Mouse (Mus musculus) cerebellum, postnatal 14 days (tissue): Measurements from ENCODE around the gene Tmprss12.
"Not testable (repeated sequence)": the region's sequence is repeated elsewhere in the genome, so short reads cannot be mapped to it uniquely, and the experiment has no call there.

Experiments used
- DNase-seq, 2 experiments: peaks; one replicate each; pipeline ENCODE4 v3.0.0; 2021; ENCODE audit warnings: mixed read lengths in 2 of 2

Tmprss12 gene

DNA sequence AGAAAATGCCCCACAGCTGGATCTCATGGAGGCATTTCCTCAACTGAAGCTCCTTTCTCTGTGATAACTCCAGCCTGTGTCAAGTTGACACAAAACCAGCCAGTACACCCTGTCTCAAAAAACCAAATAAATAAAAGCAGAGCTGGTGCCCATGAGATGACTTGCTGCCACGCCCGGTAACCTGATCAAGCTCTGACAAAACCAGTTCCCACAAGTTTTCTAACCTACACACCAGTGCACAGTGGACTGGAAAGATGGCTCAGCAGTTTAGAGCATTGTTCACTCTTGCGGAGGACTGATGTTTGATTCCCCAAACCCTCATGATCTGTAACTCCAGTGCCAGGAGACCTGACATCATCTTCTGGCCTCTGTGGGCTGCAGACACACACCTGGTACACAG, 44.6 kb downstream of the Tmprss12 start:
- DNase-seq = no peak

DNA sequence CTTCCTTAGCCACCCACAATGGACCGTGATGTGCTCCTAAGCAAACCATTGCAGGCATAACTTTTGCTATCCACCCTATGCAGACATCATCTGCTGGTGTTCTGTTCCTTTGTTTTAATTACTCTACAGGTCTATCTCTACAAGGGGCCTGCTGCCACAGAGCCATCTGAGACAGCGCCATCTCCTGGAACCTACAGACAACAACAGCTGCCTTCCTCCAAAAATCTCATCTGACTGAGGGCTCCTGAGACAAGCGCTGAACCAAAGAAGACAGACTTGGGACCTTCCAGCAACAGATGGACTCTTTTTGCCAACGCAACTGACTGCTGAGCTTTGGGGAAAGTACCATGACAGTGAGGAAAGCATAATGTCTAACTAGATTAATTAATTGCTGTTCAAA, 47.5 kb downstream of the Tmprss12 start:
- DNase-seq = not testable (repeated sequence)

DNA sequence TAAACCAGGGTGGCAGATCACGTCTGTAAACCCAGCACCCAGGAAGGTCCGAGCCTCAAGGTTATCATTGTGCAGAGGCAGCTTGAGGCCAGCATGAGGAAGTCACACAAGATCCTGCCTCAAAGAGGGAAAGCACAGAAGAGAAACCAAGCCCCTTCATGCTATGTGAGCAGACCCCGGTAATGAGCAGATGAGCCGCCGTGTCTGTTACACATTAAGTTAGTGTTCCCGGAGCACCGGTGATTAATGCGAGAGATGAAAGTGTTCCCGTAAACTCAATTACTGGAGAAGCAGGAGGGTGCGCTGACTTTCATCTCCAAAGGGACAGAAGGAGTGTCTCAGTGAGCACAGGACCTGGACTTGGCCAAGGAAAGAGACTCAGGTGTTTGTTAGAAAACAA, 48.7 kb downstream of the Tmprss12 start:
- DNase-seq = not testable (repeated sequence)

DNA sequence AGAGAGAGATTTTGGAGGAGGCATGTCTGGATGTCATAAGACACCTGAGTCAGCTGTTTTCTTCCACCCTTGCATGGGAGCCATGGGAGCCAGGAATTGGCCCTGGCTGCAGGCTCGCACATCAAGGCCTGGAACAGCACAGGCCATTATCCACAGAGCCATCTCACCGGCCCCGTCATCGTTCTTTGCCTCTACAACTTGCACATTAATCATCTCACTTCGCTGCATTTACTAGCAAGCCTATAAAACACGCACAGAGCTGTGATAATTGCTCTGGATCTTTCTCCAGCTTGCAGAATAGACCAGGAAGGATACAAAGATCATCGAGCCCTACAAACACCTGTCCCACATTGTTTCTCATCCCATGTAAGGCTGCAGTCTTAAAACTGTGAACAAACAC, 50.1 kb downstream of the Tmprss12 start:
- DNase-seq = no peak

DNA sequence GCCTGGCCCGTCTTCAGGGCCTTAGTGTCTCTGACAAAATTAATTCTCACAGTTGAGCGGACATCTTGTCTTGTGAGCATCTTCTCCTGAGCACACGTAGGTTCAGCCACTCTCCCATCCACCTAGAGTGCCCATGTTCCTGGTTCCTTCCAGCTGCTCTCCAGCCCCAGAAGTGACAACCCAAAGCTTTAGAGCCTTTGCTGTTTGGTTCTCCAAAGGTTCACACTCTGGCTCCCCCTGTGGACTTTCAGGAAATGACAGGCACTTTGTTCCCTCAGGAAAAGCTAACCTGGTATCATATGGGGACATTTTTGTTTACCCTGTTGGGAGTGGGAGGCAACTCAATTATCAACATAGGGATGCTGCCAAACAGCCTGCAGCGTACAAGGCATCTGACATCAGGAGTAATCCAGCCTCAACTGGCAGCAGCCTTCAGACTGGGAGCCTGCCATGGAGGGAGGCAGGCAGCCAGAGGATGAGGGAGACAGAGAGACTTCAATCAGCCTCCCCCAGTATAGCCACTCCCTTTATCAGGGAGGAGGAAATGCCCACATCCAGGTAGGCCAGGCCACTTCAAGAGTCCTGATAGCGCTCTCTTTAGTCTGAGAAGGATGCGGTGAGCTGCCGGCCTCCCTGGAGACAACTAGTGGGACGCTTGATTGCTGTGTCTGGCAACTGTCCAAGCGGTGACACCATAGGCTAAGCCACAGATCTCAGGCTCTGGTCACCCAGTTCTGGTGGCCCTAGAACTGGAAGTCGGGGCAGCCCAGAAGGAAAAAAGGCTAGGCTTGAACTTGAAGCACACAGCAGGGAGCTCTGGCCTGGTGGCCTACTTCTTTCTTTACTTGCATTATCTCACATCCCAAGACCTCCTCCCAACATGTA, 51.7 kb downstream of the Tmprss12 start:
- DNase-seq = peak; percentile 39 to 40

DNA sequence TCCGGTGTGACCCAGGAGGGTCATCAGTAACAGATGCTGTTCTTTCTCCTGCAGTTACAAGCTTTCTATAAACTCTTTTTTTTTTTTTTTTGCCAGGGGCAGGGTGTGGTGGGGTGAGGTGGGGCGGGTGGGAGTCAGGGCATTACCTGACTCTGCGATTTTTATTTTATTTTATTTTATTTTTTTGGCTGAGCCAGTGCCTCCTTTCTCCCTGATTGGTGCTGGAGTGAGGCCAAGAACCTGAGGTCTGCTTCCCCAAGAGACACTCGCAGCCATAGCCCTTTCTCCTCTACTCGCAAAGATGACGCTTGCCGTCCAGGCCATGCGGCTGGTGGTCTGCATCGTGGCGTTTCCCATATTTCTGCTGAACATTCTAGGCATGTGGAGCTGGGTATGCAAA, 54.0 kb downstream of the Tmprss12 start, which contains the start of gene Mettl7a3:
Gene Mettl7a3 (plus strand): TSS at position 301 of the 400 bp plus-strand sequence.
- DNase-seq = peak in 1 of 2 experiments; percentile 40

DNA sequence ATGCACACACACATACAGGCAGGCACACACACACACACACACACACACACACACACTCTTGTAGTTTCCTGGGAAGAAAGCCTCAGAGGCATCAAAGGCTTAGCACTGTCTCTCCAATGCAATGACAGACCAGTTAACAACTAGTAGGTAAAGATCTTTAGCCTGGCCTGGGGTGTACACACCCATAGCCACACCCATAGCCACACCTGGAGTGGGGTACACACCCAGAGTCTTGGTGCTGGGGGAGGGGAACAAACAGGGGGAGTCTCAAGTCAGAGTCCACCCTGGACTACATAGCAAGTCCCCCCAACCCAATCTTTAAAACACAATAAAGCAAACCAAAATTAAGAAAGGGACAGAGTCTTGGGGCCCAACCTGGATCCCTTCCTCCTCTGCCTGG, 56.7 kb downstream of the Tmprss12 start:
- DNase-seq = not testable (repeated sequence)

DNA sequence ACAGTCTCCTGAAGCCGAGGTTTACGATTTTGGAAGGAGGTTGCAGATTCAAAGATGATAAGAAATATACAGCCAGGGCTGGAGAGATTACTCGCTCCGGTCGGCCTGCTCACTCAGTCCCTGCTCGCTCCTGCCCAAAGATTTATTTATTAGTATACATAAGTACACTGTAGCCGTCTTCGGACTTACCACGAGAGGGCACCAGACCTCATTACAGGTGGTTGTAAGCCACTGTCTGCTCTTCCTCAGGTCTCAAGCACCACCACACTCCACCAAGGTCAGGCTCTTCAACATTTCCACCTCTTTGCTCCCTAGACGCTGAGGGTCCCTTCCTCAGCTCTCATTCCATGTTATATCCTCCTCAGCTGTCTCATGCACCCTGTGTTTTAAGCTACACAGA, 57.2 kb downstream of the Tmprss12 start:
- peak; percentile 77 to 85 for DNase-seq

DNA sequence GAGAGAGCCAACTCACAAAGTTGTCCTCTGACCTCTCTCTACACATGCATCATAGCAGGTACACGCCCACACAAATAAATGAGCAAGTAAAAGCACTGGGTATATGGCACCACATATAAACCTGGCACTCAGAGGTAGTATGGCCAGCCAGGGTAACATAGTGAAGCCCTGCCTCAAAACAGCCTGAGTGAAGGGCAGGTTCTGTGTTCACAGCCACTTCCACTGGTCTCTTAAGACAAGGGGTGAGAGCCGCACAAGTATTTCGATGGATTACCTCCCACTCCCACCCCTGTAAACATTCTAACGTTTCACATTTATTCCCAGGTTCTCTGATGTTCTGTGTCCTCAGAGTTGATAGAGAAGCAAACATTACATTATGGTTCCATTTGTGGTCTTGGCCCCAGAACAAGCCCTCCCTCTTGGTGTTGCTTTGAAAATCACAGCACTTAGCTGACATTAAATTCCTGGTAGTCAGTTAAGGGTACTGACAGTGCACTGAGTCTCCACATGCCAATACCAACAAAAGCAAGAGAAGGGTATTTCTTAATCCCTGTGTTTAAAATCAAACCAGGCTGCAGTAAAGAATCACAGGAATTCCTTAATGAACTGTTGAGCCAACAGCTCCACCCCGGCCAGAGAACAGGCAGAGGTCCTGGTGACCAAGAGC, 60.8 kb downstream of the Tmprss12 start:
- not testable (repeated sequence) for DNase-seq
